Mouse (Mus musculus): ENCODE data around the gene Ddx39b. TPM values are rescaled to one million over a fixed set of nuclear protein-coding genes. Genes with fewer than 3 reads are reported as not detected.

The Ddx39b gene
- polyA plus RNA-seq, 1 experiment from 2014 or later = 569 TPM

DNA sequence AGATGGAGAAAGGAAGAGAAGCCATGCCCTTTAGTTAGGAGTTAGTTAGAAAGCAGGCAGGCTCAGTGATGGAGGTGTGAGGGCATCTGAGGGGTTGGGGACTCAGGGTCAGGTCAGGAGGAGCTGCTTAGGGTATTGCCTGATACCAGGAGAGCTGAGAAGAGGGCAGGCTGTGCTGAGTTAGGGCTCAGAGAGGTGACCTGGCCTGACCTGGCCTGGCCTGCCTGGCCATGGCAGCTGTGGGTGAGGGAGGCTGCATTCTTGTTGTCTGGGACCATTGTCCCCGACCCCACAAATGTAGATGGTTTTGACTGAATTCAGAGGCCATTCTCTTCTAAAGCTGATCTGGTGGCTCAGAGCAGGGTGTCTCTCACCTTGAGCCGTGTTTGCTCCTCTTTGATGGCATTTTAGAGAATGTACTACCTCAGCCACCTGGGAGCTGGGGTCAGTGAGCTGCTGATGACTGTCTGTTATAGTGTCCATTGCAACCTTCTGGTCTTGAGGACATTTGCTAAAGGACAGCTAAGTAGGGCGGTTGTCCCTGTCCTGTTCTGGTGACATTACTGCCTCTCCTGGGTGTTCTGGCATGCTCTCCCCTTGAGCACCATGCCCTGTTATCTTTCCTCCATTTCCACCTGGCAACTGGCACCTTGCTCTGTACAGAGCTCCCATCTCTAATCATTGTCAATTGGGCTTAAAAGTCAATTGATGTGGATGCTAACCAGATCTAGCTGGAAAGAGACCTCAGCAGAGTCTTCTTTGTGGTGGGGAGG lies 9.0 kb downstream of the Ddx39b start:
- ATAC-seq (ENCODE audit: insufficient read depth) (no peak), DNase-seq (no peak)
- no peak overlapping the region for H3K27ac ChIP-seq (ENCODE audit: low read depth)
- H3K9ac ChIP-seq = no peak overlapping the region
- H3K36me3 ChIP-seq (ENCODE audit: insufficient read depth) = peaks cover 88% of the 10 kb centered on the region
- H3K4me2 ChIP-seq = no peak overlapping the region
- H3K27me3 ChIP-seq (ENCODE audit: insufficient read depth, low read length) = no peaks in the 10 kb centered on the region
- H3K4me1 ChIP-seq (ENCODE audit: insufficient read depth) = no peaks in the 10 kb centered on the region
- no peak overlapping the region for H3K4me3 ChIP-seq (ENCODE audit: low read depth, low read length)
- TF ChIP-seq CTCF (IDR thresholded peaks at IDR 0.05; ENCODE audit: low read depth) = no peak
- no peaks in the 10 kb centered on the region for H3K9me3 ChIP-seq (ENCODE audit: low read depth, low read length)
- WGBS = 88% methylated on average over 3 of the region's 3 CpGs

DNA sequence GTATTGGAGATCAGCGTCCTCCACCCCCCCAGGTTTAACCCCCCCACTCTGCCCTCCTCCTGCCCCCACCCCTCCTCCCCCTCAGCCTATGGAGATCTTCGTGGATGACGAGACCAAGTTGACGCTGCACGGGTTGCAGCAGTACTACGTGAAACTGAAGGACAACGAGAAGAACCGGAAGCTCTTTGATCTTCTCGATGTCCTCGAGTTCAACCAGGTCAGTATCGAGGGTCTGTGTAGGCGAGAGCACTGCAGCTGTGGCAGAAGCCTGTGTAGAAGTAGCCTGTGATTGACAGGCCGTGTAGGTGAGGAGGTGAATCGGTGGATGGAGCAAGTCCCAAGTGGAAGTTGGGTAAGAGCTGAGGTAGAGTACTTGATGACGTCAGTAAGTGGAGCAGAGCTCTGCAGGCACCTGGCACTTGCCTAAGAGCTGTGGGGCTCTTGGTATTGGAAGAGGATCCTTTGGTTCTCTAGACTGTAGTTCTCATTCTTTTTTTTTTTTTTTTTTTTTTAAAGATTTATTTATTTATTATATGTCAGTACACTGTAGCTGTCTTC lies 9.7 kb downstream of the Ddx39b start:
- ATAC-seq (ENCODE audit: insufficient read depth) (no peak; the same call in 1 of the 2 replicates), DNase-seq (peak; percentile 38)
- Histone ChIP-seq H3K9me3 (ENCODE audit: low read depth, low read length) (no peaks in the 10 kb centered on the region), H3K4me1 (ENCODE audit: insufficient read depth) (no peaks in the 10 kb centered on the region), H3K4me3 (ENCODE audit: low read depth, low read length) (no peak overlapping the region), H3K27ac (ENCODE audit: low read depth) (no peak overlapping the region), H3K27me3 (ENCODE audit: insufficient read depth, low read length) (no peaks in the 10 kb centered on the region), H3K4me2 (no peak overlapping the region), H3K36me3 (ENCODE audit: insufficient read depth) (peaks cover 81% of the 10 kb centered on the region), H3K9ac (no peak overlapping the region)
- TF ChIP-seq CTCF (IDR thresholded peaks at IDR 0.05; ENCODE audit: low read depth) = no peak
- 65% methylated on average over 15 of the region's 15 CpGs for WGBS

DNA sequence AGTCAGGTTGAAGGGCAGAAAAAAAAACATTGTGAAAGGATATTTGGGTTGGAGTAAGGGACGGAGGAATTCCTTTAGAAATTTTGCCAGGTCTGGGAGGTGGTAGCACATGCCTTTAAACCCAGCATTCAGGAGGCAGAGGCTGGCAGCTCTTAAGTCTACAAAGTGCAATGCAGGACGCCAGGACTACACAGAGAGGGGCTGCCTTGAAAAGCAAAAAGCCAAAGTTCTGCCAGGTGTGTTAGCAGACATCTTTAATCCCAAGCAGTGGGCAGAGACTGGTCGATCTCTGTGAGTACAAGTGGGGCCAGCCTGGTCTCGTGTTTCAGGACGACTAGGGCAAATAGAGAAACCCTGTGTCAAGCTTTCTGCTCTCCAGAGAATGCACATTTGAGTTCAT lies 10.4 kb downstream of the Ddx39b start:
- ATAC-seq (ENCODE audit: insufficient read depth) (no peak), DNase-seq (no peak)
- no peak for TF ChIP-seq CTCF (IDR thresholded peaks at IDR 0.05; ENCODE audit: low read depth)
- Histone ChIP-seq H3K27me3 (ENCODE audit: insufficient read depth, low read length) (no peaks in the 10 kb centered on the region), H3K4me3 (ENCODE audit: low read depth, low read length) (no peak overlapping the region), H3K9ac (no peak overlapping the region), H3K9me3 (ENCODE audit: low read depth, low read length) (no peaks in the 10 kb centered on the region), H3K4me1 (ENCODE audit: insufficient read depth) (no peaks in the 10 kb centered on the region), H3K27ac (ENCODE audit: low read depth) (no peak overlapping the region), H3K36me3 (ENCODE audit: insufficient read depth) (peaks cover 74% of the 10 kb centered on the region), H3K4me2 (no peak overlapping the region)
- WGBS = 77% methylated on average over 5 of the region's 5 CpGs

DNA sequence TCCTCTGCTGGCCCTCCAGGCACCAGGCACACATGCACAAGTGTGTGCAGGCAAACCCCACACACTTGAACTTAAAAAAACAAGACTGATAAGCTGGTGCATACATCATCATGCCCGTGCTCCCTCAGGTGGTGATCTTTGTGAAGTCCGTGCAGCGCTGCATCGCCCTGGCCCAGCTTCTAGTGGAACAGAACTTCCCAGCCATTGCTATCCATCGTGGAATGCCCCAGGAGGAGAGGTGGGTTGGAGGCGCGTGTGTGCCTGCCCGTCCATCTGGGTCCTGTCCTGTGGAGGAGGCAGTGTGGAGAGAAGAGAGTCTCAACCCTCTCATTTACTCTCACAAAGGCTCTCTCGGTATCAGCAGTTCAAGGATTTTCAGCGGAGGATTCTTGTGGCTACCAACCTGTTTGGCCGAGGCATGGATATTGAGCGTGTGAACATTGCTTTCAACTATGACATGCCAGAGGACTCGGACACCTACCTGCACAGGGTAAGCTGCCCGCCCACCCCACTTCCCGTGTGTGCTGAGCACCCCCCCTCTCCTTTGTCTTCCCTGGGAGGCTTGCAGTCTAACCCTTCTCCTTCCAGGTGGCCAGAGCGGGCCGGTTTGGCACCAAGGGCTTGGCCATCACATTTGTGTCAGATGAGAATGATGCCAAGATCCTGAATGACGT lies 11.2 kb downstream of the Ddx39b start:
- H3K9ac ChIP-seq = no peak overlapping the region
- no peak for TF ChIP-seq CTCF (IDR thresholded peaks at IDR 0.05; ENCODE audit: low read depth)
- 78% methylated on average over 18 of the region's 18 CpGs for WGBS
- no peaks in the 10 kb centered on the region for H3K9me3 ChIP-seq (ENCODE audit: low read depth, low read length)
- H3K27ac ChIP-seq (ENCODE audit: low read depth) = no peak overlapping the region
- DNase-seq = no peak
- peaks cover 66% of the 10 kb centered on the region for H3K36me3 ChIP-seq (ENCODE audit: insufficient read depth)
- H3K4me1 ChIP-seq (ENCODE audit: insufficient read depth) = no peaks in the 10 kb centered on the region
- H3K27me3 ChIP-seq (ENCODE audit: insufficient read depth, low read length) = no peaks in the 10 kb centered on the region
- H3K4me3 ChIP-seq (ENCODE audit: low read depth, low read length) = no peak overlapping the region
- H3K4me2 ChIP-seq = no peak overlapping the region
- no peak for ATAC-seq (ENCODE audit: insufficient read depth)

DNA sequence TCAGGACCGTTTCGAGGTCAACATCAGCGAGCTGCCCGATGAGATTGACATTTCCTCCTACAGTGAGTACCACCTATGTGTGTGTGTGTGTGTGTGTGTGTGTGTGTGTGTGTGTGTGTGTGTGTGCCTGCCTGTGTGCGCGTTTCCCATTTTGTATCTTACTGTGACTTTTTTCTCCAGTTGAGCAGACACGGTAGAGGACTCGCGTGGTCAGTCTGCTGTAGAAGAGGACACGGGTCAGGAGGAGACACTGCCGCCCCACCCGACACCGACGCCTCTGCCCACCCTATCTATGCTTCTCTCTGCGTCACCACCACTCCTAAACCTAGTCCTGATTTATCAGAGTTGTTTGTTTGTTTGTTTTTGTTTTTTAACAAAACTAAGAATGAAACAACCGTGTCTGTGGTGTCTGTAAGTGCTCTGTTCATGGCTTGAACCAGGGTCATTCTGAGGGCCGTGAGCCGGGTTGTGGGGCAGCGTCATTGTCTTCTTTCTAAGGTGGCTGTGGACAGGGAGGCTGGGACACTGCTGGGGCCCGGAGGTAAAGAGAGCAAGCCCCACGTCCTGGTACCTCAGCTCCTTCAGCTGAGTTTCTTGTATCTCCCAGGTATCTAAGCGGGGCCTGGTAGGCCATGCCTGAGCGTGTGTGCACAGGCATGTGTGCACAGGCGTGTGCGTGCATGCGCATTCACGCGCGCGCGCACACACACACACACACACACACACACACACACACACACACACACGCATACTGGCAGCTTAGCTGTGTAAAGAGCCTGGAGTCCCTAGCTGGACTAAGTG lies 11.9 kb downstream of the Ddx39b start:
- no peaks in the 10 kb centered on the region for H3K9me3 ChIP-seq (ENCODE audit: low read depth, low read length)
- H3K27me3 ChIP-seq (ENCODE audit: insufficient read depth, low read length) = no peaks in the 10 kb centered on the region
- DNase-seq (no peak), ATAC-seq (ENCODE audit: insufficient read depth) (0 out of 2 replicates have a peak, but pooled peaks have one; percentile 9)
- no peak for TF ChIP-seq CTCF (IDR thresholded peaks at IDR 0.05; ENCODE audit: low read depth)
- H3K4me3 ChIP-seq (ENCODE audit: low read depth, low read length) = no peak overlapping the region
- no peak overlapping the region for H3K4me2 ChIP-seq
- H3K36me3 ChIP-seq (ENCODE audit: insufficient read depth) = peaks cover 59% of the 10 kb centered on the region
- H3K9ac ChIP-seq = no peak overlapping the region
- 81% methylated on average over 32 of the region's 32 CpGs for WGBS
- no peaks in the 10 kb centered on the region for H3K4me1 ChIP-seq (ENCODE audit: insufficient read depth)
- no peak overlapping the region for H3K27ac ChIP-seq (ENCODE audit: low read depth)

DNA sequence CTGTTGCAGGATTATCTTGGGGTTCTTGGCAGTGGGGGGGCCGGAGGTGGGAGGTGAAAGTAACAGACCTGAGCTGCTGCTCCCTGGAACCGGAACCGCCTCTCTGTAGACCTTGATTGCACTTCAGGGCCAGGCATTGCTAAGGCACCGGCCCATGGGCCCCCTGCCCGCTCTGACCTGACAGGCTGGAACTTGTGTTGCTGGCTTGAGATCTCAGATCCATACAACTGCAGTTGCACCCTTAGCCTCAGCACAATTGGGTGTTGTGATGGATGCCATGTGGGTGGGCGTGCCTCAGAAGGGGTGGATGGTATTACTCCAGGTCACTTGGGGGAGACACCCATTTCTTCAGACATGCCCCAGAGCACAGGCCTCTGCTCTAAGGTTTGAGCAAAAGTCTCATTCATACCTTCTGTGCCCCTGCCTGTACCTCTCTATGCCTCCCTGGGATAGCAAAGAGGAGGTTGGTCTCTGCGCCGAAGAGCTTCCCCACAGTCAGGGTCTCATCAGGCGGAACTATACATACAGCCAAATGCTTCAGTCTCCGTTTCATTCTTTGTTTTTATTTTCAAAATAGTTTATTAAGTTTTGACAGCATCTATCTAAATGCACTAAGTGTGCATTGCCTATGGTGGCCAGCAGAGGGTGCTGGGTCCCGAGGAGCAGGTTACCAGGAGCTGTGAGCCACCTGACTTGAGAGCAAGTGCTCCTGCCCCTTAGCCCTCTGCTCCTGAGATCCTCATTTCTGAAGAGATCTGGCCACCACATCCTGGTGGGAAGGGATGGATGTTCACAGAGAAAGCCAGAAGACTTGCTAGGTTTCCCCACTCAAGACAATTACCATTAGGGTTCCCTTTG lies 12.9 kb downstream of the Ddx39b start:
- no peaks in the 10 kb centered on the region for H3K27me3 ChIP-seq (ENCODE audit: insufficient read depth, low read length)
- DNase-seq (peak; percentile 70), ATAC-seq (ENCODE audit: insufficient read depth) (peak; percentile 29)
- no peak overlapping the region for H3K27ac ChIP-seq (ENCODE audit: low read depth)
- H3K9me3 ChIP-seq (ENCODE audit: low read depth, low read length) = no peaks in the 10 kb centered on the region
- H3K4me3 ChIP-seq (ENCODE audit: low read depth, low read length) = no peak overlapping the region
- H3K36me3 ChIP-seq (ENCODE audit: insufficient read depth) = peaks cover 49% of the 10 kb centered on the region
- no peaks in the 10 kb centered on the region for H3K4me1 ChIP-seq (ENCODE audit: insufficient read depth)
- H3K4me2 ChIP-seq = no peak overlapping the region
- peak; percentile 79 for TF ChIP-seq CTCF (IDR thresholded peaks at IDR 0.05; ENCODE audit: low read depth)
- 55% methylated on average over 11 of the region's 11 CpGs for WGBS
- no peak overlapping the region for H3K9ac ChIP-seq
